Comparison of ENCODE assay signal across 21 mouse cellular contexts in genomic region chr1:183116441-183116840, GRCm38 (mm10).
DNase-seq lines count a peak whose midpoint lies in the region; ATAC-seq and TF ChIP-seq lines count a peak whose summit lies in the region.
"Had no signal": no experiment of that assay in that cellular context is flagged by ENCODE, and none has a peak within 500 bp of the region (broad histone marks: within the 10 kb centered on the region; RNA-seq: fewer than 3 reads in every experiment).

No protein-coding gene starts in this region.

- no peak overlapping the region for H3K9ac ChIP-seq in kidney, embryonic 14.5 days (ENCODE audit: low read depth, low read length)
- H3K9ac ChIP-seq in lung, embryonic 16.5 days (ENCODE audit: low read length): no peak overlapping the region
- H3K9ac ChIP-seq in forebrain, embryonic 16.5 days (replicated peaks; ENCODE audit: low read depth, low read length): no peak overlapping the region
- no peak overlapping the region for H3K9ac ChIP-seq in heart, embryonic 11.5 days (ENCODE audit: low read depth, low read length)
- H3K9ac ChIP-seq: embryonic facial prominence, embryonic 12.5 days; forebrain, embryonic 13.5 days; hindbrain, embryonic 15.5 days; liver, embryonic 13.5 days; midbrain, embryonic 12.5 days had no signal

- peaks cover 53% of the 10 kb centered on the region for H3K4me1 ChIP-seq in kidney, embryonic 14.5 days (ENCODE audit: control insufficient read depth, insufficient read depth, low read length)
- H3K4me1 ChIP-seq in lung, embryonic 16.5 days (replicated peaks; ENCODE audit: control insufficient read depth, insufficient read depth, low read length): peaks cover 15% of the 10 kb centered on the region
- H3K4me1 ChIP-seq in embryonic fibroblast, embryonic 13.5 days (ENCODE audit: control insufficient read depth, insufficient read depth, low read length): peaks cover 48% of the 10 kb centered on the region
- peaks cover 14% of the 10 kb centered on the region for H3K4me1 ChIP-seq in forebrain, embryonic 16.5 days (replicated peaks; ENCODE audit: control insufficient read depth, insufficient read depth, low read length)
- peaks cover 25% of the 10 kb centered on the region for H3K4me1 ChIP-seq in heart, embryonic 11.5 days (ENCODE audit: control insufficient read depth, insufficient read depth, low read length)

- TF ChIP-seq POLR2A in embryonic fibroblast, embryonic 13.5 days (IDR thresholded peaks at IDR 0.05; ENCODE audit: low read depth, low read length): no peak

- no peak overlapping the region for H3ac ChIP-seq in C2C12 (ENCODE audit: control insufficient read depth, insufficient read length, low read depth)

- no peak overlapping the region for H3K4me2 ChIP-seq in kidney, embryonic 14.5 days (replicated peaks; ENCODE audit: low read depth, low read length)
- H3K4me2 ChIP-seq in lung, embryonic 16.5 days (ENCODE audit: low read depth, low read length): no peak overlapping the region
- H3K4me2 ChIP-seq in forebrain, embryonic 16.5 days (ENCODE audit: low read length): no peak overlapping the region
- H3K4me2 ChIP-seq in heart, embryonic 11.5 days: no peak overlapping the region
- H3K4me2 ChIP-seq: embryonic facial prominence, embryonic 12.5 days; forebrain, embryonic 13.5 days; hindbrain, embryonic 15.5 days; liver, embryonic 13.5 days; midbrain, embryonic 12.5 days had no signal

- peak overlapping the region; percentile 34; the same call in 1 of the 2 replicates for H3K27ac ChIP-seq in kidney, embryonic 14.5 days (ENCODE audit: low read depth, low read length)
- no peak overlapping the region for H3K27ac ChIP-seq in lung, embryonic 16.5 days (ENCODE audit: low read length)
- H3K27ac ChIP-seq in embryonic fibroblast, embryonic 13.5 days (ENCODE audit: insufficient read depth, low read length): 0 out of 2 replicates have a peak overlapping the region, but pooled peaks have one; percentile 20
- H3K27ac ChIP-seq in forebrain, embryonic 16.5 days (ENCODE audit: low read length): no peak overlapping the region
- no peak overlapping the region for H3K27ac ChIP-seq in heart, embryonic 11.5 days (ENCODE audit: low read depth, low read length)
- H3K27ac ChIP-seq: forebrain, embryonic 13.5 days; liver, embryonic 13.5 days; macrophage; midbrain, embryonic 12.5 days had no signal

- DNase-seq in kidney, postnatal 25 days: no peak
- no peak for DNase-seq in lung, postnatal 25 days (ENCODE audit: low spot score)
- DNase-seq: adrenal gland, adult 8-10 months; cerebellum, adult 2 months; kidney, postnatal 36 days; liver, embryonic 13.5 days; thymus, postnatal 14 days had no signal

- H3K79me2 ChIP-seq in C2C12 (ENCODE audit: control insufficient read depth, insufficient read depth): peaks cover 84% of the 10 kb centered on the region

- H3K79me3 ChIP-seq in C2C12 (ENCODE audit: low read depth): peaks cover 23% of the 10 kb centered on the region

- H3K9me3 ChIP-seq in kidney, embryonic 14.5 days (ENCODE audit: control insufficient read depth, low read length): no peaks in the 10 kb centered on the region
- no peaks in the 10 kb centered on the region for H3K9me3 ChIP-seq in lung, embryonic 16.5 days (ENCODE audit: control insufficient read depth, low read length)
- H3K9me3 ChIP-seq in forebrain, embryonic 16.5 days (ENCODE audit: control insufficient read depth, low read length): no peaks in the 10 kb centered on the region
- H3K9me3 ChIP-seq in heart, embryonic 11.5 days (replicated peaks; ENCODE audit: control insufficient read depth, low read length): no peaks in the 10 kb centered on the region
- H3K9me3 ChIP-seq: embryonic facial prominence, embryonic 12.5 days; forebrain, embryonic 13.5 days; heart, embryonic 10.5 days; hindbrain, embryonic 15.5 days; liver, embryonic 13.5 days; midbrain, embryonic 12.5 days had no signal

- H3K4me3 ChIP-seq in kidney, embryonic 14.5 days (ENCODE audit: low read length): no peak overlapping the region
- H3K4me3 ChIP-seq in lung, embryonic 16.5 days (ENCODE audit: low read length): no peak overlapping the region
- no peak overlapping the region for H3K4me3 ChIP-seq in C2C12 (ENCODE audit: insufficient read depth, poor library complexity, severe bottlenecking)
- H3K4me3 ChIP-seq in embryonic fibroblast, embryonic 13.5 days (ENCODE audit: insufficient read depth, low read length): no peak overlapping the region
- H3K4me3 ChIP-seq in forebrain, embryonic 16.5 days (replicated peaks; ENCODE audit: low read length): no peak overlapping the region
- H3K4me3 ChIP-seq in heart, embryonic 11.5 days (ENCODE audit: low read depth, low read length): no peak overlapping the region
- H3K4me3 ChIP-seq: embryonic facial prominence, embryonic 12.5 days; forebrain, embryonic 13.5 days; heart, embryonic 10.5 days; hindbrain, embryonic 15.5 days; liver, embryonic 13.5 days; midbrain, embryonic 12.5 days had no signal

- H3K36me3 ChIP-seq in kidney, embryonic 14.5 days (ENCODE audit: control insufficient read depth, insufficient read depth, low read length): no peaks in the 10 kb centered on the region
- H3K36me3 ChIP-seq in lung, embryonic 16.5 days (ENCODE audit: control insufficient read depth, insufficient read depth, low read length): no peaks in the 10 kb centered on the region
- H3K36me3 ChIP-seq in C2C12 (ENCODE audit: control insufficient read depth, insufficient read depth): no peaks in the 10 kb centered on the region
- no peaks in the 10 kb centered on the region for H3K36me3 ChIP-seq in forebrain, embryonic 16.5 days (ENCODE audit: control insufficient read depth, insufficient read depth)
- H3K36me3 ChIP-seq in heart, embryonic 11.5 days (ENCODE audit: control insufficient read depth, insufficient read depth, low read length): no peaks in the 10 kb centered on the region
- H3K36me3 ChIP-seq: embryonic facial prominence, embryonic 12.5 days; heart, embryonic 10.5 days; hindbrain, embryonic 15.5 days; liver, embryonic 13.5 days; midbrain, embryonic 12.5 days had no signal

- H3K27me3 ChIP-seq in kidney, embryonic 14.5 days (ENCODE audit: control insufficient read depth, insufficient read depth, low read length): no peaks in the 10 kb centered on the region
- H3K27me3 ChIP-seq in lung, embryonic 16.5 days (ENCODE audit: control insufficient read depth, insufficient read depth, low read depth, low read length): no peaks in the 10 kb centered on the region
- no peaks in the 10 kb centered on the region for H3K27me3 ChIP-seq in C2C12 (ENCODE audit: control insufficient read depth, insufficient read depth, insufficient read length)
- no peaks in the 10 kb centered on the region for H3K27me3 ChIP-seq in forebrain, embryonic 16.5 days (replicated peaks; ENCODE audit: control insufficient read depth, insufficient read depth, low read length)
- H3K27me3 ChIP-seq in heart, embryonic 11.5 days (ENCODE audit: control insufficient read depth, insufficient read depth, low read length): no peaks in the 10 kb centered on the region
- H3K27me3 ChIP-seq: embryonic facial prominence, embryonic 12.5 days; forebrain, embryonic 13.5 days; hindbrain, embryonic 15.5 days; liver, embryonic 13.5 days; midbrain, embryonic 12.5 days had no signal

- TF ChIP-seq CTCF in C2C12 (IDR thresholded peaks at IDR 0.05; ENCODE audit: control insufficient read depth, insufficient read depth, insufficient read length): no peak
- no peak for TF ChIP-seq CTCF in embryonic fibroblast, embryonic 13.5 days (IDR thresholded peaks at IDR 0.05; ENCODE audit: borderline replicate concordance, insufficient read depth, low read length)

- 32% methylated on average over 10 of the region's 10 CpGs for WGBS in kidney, embryonic 14.5 days
- 23% methylated on average over 10 of the region's 10 CpGs for WGBS in lung, embryonic 16.5 days
- 76% methylated on average over 10 of the region's 10 CpGs for WGBS in forebrain, embryonic 16.5 days
- 67% methylated on average over 10 of the region's 10 CpGs for WGBS in heart, embryonic 11.5 days (ENCODE audit: insufficient replicate concordance)

- ATAC-seq in kidney, embryonic 14.5 days (ENCODE audit: low FRiP score, low TSS enrichment): no peak
- peak; percentile 66; the same call in 1 of the 2 replicates for ATAC-seq in lung, embryonic 16.5 days (ENCODE audit: low read depth)
- no peak for ATAC-seq in forebrain, embryonic 16.5 days
- ATAC-seq in heart, embryonic 11.5 days (replicated peaks; ENCODE audit: insufficient number of reproducible peaks, low FRiP score, low TSS enrichment): no peak
- ATAC-seq: activated CD4-positive, CD25-positive, alpha-beta regulatory T cell, adult 4 months; forebrain, embryonic 13.5 days; intestine, embryonic 16.5 days had no signal

TF ChIP-seq in C2C12, 6 proteins besides CTCF, POLR2A, EP300 and RAD21:
- TF ChIP-seq MYOD1 (IDR thresholded peaks at IDR 0.05; ENCODE audit: control insufficient read depth, insufficient read length, low read depth) (peak; percentile 86), CEBPB (IDR thresholded peaks at IDR 0.05; ENCODE audit: low read depth) (no peak)
TF ChIP-seq in C2C12: peak in this region for 1.

Comparison
In these comparisons a context has a peak if more than half of its experiments do, and no peak if none do; other contexts are left out.
1. H3K27ac ChIP-seq: peak in kidney, embryonic 14.5 days (single experiment) and embryonic fibroblast, embryonic 13.5 days (single experiment); none in lung, embryonic 16.5 days (single experiment), forebrain, embryonic 16.5 days (single experiment) and heart, embryonic 11.5 days (single experiment).